Mouse (Mus musculus): Measurements from ENCODE around the gene Gars.

Gars gene

DNA sequence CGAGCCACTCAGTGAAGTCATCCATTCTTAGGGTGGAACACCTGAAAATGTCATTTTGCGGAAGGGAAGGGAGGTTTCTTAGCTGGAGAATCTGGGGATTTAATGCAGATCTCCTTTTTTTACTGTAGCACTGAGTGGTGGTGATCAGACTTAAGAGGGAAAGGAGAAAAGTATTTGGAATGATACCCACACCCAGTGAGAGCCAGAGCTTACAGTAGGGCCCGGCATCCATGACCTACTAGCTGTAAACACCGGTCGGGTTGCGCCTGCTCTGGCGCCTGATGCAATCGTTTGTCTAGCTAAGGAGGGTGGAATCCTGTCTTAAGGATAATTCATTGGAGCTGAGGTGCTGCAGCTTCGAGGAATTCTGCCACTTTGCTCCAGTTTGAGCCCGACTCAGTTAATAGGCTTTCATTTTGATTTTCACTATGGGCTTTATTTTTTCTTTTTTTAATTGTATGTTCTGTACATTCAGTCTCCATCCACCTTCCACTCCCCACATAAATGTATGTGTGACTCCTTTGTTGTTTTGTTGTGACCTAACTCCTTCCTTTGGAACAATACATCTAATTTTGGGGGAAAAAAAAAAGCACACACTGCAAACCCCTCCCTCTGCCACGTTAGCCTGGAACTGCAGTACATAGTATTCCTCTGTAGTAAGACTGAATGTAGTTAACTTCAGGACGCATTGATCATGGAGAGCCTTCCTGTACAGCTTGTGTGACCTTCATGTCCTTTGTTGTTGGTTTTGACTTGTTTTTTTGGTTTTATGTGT is 1.1 kb downstream of the Gars start:
- no peak for DNase-seq

DNA sequence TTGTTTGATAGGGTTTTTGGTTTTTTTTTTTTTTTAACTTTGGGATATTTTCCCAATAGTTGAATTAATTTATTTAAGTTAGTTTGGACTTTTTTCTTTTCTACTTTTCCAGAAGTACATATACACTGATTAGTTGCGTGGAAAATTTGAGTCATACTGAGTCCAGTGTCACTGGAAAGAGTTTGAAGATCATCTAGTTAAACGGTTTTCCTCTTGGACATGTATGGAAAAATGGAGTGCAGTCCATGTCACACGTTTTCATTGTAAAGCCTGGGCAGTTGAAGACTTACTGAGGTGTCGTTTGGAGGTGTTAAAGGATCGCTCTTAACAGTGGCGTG is 1.6 kb downstream of the Gars start:
- no peak for DNase-seq

DNA sequence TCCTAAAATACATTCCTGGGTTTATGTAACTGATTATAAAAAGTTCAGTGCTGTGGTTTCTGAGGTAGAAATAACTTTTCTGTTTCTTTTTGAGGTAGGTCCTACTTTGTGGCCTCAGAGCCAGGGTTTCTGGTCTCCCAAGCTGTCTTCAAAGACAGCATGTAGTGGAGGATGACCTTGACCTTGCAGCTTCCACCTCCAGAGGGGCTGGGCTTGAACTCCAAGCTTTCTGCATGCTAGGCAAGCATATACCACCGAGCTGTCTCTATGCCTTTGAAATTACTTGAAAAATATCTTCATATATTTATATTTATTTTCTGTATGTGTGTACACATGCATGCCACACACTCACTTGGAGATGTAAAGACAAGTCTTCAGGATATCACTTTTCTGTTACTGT is 2.2 kb downstream of the Gars start:
- no peak for DNase-seq

DNA sequence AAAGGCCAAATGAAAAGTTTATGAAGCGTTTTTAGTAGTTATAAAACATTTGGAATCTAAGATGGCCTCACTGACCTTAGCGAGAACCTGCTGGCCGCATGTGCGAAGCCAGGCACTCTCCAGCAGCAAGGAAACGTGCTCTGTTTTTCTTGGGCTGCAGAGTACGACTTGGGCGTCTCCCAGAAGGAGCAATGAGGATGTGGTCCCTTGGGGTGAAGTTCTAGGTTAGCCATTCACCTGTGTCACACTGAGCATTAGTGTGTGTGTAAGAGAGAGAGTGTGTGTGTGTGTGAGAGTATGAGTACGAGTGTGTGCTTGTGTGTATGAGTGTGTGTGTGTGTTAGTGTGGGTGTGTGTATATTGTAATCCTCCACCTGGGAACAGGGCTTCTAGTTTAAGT is 5.4 kb downstream of the Gars start:
- no peak for DNase-seq

GRCm38 (mm10) chr6:55044542-55044941 is 6.7 kb downstream of the Gars start:
- DNase-seq, result no peak

DNA sequence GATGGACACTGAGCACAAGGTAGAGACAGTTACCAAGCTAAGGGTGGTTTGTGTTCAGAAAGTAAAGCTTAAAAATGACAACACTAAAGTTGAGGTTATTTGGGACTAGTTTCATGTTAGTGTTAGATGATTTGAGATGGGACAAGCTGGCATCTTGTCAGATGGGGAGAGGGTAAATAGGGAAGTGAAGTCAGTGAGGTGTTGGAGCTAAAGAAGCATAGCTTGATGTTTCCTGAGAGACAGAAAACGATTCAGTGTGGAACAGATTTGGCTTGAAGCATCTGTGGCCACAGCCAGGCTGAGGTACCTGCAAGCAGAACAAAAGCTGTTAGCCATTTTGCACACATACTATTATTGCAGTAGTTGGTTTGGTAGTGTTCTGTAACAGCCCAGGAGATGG is 7.5 kb downstream of the Gars start:
- no peak for DNase-seq

- DNase-seq, result no peak
Measured at GRCm38 (mm10) chr6:55049186-55049585, 11.4 kb downstream of the Gars start.

- no peak for DNase-seq
Measured at GRCm38 (mm10) chr6:55054491-55054890, 16.7 kb downstream of the Gars start.

DNA sequence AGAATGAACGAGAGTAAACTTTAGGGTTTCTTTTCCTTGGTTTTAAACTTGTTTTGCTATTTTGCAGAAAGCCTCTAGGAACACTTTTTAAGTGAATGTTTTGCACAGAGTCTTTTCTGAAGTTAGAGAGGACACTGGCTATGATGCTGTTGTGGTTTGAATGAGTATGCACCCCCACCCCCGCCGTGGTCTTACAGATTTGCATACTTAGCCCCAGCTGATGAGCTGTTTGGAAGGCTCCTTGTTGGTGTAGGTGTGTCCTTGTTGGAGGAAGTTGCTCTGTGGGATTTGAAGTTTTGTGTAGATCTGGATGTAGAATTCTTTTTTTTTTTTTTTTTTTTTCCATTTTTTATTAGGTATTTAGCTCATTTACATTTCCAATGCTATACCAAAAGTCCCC is 19.6 kb downstream of the Gars start:
- DNase-seq, result no peak

GRCm38 (mm10) chr6:55060241-55060825 is 22.5 kb downstream of the Gars start:
- no peak for DNase-seq

DNA sequence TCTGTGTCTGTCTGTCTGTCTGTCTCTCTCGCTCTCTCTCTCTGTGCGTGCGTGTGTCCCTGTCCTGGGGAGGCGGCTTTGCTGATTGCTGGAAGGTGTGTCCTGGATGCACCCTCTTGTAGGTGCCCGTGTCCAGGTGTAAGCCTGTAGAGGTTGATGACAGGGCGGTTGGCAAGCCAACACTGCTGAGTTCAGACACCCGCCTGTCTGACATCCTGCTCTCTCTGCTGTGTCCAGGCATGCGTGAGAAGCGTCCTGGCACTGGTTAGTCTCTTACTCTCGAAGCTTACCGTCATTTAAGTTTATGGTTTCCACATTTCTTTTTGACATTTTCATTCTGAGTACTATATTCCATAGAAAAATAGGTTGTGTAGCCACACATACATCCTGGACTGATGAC is 23.5 kb downstream of the Gars start:
- no peak for DNase-seq

DNA sequence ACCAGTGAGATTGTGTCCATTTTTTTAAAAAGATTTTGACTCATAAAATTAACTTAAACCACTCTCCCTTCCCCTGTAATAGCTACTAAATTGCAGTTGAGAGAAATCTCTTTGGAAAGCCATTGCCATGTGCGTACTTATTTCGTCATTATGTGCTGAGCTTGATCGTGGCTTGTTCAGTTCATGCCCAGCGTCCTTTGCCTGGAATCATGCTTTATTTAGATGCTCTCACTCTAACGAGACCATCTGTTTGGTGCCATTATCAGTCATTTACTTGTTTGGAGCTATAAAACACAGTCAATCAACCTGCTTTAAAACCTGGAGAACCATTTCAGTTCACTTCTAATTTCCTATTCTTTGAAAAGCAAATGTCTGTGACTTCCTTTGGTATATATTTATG is 24.4 kb downstream of the Gars start:
- no peak for DNase-seq

- no peak for DNase-seq
Measured at GRCm38 (mm10) chr6:55063793-55064476, 26.1 kb downstream of the Gars start.

DNA sequence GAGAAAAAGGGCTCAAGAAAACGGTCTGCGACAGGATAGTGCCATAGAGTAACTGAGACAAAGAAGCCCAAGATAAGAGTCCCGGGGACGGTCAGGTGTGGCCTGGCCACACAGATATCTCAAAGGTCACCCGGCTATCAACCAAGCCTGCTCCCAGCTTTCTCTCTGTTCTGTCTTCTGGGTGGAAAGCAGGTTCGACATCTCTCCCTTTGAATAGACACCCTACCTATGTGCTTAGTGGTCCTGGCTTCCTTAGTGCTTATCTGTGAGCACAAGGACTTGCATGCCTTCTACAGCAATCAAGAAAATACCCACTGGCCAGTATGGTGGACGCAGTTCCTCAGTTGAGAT is 26.6 kb downstream of the Gars start:
- DNase-seq, result no peak

GRCm38 (mm10) chr6:55065903-55066302 is 28.1 kb downstream of the Gars start:
- no peak for DNase-seq

GRCm38 (mm10) chr6:55076561-55077255 is 38.9 kb downstream of the Gars start:
- no peak for DNase-seq

GRCm38 (mm10) chr6:55081379-55081778 is 43.6 kb downstream of the Gars start:
- no peak for DNase-seq

- DNase-seq, result no peak
Measured at GRCm38 (mm10) chr6:55082261-55083051, 44.6 kb downstream of the Gars start.

- no peak for DNase-seq
Measured at GRCm38 (mm10) chr6:55087355-55087754, 49.5 kb downstream of the Gars start.

GRCm38 (mm10) chr6:55090639-55091038 is 52.8 kb downstream of the Gars start:
- DNase-seq, result no peak

GRCm38 (mm10) chr6:55091396-55091795 is 53.6 kb downstream of the Gars start:
- no peak for DNase-seq

GRCm38 (mm10) chr6:55093431-55094146 is 55.8 kb downstream of the Gars start:
- no peak for DNase-seq

Data from thymus, adult 18-20 months (tissue).